Mouse (Mus musculus): Measurements from ENCODE around the gene Nckap1. TPM values are rescaled to one million over a fixed set of nuclear protein-coding genes. Genes with fewer than 3 reads are reported as not detected.
"Not testable (repeated sequence)": the region's sequence is repeated elsewhere in the genome, so short reads cannot be mapped to it uniquely, and the experiment has no call there.

Nckap1 gene
- polyA plus RNA-seq, 1 experiment from 2014 or later, result 49.0 TPM

GRCm38 (mm10) chr2:80502132-80502531, 79.0 kb downstream of the Nckap1 start:
- ATAC-seq, result no peak
- DNase-seq (ENCODE audit: low spot score), result no peak
- no peaks in the 10 kb centered on the region for H3K4me1 ChIP-seq (ENCODE audit: insufficient read depth, low read depth, low read length)
- H3K4me3 ChIP-seq (ENCODE audit: low read depth, low read length), result no peak overlapping the region
- H3K9me3 ChIP-seq (ENCODE audit: low read length), result no peaks in the 10 kb centered on the region
- no peak overlapping the region for H3K27ac ChIP-seq (ENCODE audit: low read length)
- no peaks in the 10 kb centered on the region for H3K27me3 ChIP-seq (replicated peaks; ENCODE audit: insufficient read depth, low read length)
- no peak for TF ChIP-seq CTCF (IDR thresholded peaks at IDR 0.05)
- TF ChIP-seq EP300 (IDR thresholded peaks at IDR 0.05), result no peak
- peaks cover 11% of the 10 kb centered on the region for H3K36me3 ChIP-seq (ENCODE audit: insufficient read depth, low read length)
- no peak overlapping the region for H3K4me2 ChIP-seq (replicated peaks; ENCODE audit: low read depth, low read length)
- no peak overlapping the region for H3K9ac ChIP-seq (replicated peaks; ENCODE audit: low read depth)
- WGBS, result 93% methylated on average over 4 of the region's 4 CpGs

DNA sequence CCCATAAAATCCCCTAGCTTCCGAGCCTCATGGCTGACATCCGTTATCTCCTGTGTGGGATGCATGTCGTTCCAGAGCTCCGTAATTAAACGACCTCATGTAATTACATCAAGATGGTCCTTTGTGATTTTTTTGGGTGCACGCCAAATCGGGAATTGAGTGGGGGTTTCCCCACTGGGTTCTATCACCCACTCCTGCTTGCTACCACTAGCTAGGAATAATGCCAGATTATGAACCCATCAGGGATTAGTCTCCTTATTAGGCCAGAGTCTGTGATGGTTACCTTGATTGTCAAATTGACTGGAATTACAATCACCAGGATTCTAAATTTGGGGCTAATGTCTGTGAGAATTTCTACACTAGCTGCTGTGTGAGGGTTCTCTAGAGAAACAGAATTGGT, 85.9 kb downstream of the Nckap1 start:
- H3K9ac ChIP-seq (replicated peaks; ENCODE audit: low read depth); H3K27me3 ChIP-seq (replicated peaks; ENCODE audit: insufficient read depth, low read length); H3K4me1 ChIP-seq (ENCODE audit: insufficient read depth, low read depth, low read length); H3K36me3 ChIP-seq (ENCODE audit: insufficient read depth, low read length); DNase-seq (ENCODE audit: low spot score); H3K4me3 ChIP-seq (ENCODE audit: low read depth, low read length); ATAC-seq; H3K4me2 ChIP-seq (replicated peaks; ENCODE audit: low read depth, low read length); H3K27ac ChIP-seq (ENCODE audit: low read length); H3K9me3 ChIP-seq (ENCODE audit: low read length): not testable (repeated sequence)
- 62% methylated on average over 7 of the region's 7 CpGs for WGBS

- no peak overlapping the region for H3K4me2 ChIP-seq (replicated peaks; ENCODE audit: low read depth, low read length)
- no peak overlapping the region for H3K27ac ChIP-seq (ENCODE audit: low read length)
Observed at GRCm38 (mm10) chr2:80486851-80487250, 94.3 kb downstream of the Nckap1 start.

GRCm38 (mm10) chr2:80484951-80485350, 96.2 kb downstream of the Nckap1 start:
- Histone ChIP-seq H3K27me3 (replicated peaks; ENCODE audit: insufficient read depth, low read length) (no peaks in the 10 kb centered on the region), H3K9ac (replicated peaks; ENCODE audit: low read depth) (no peak overlapping the region), H3K27ac (ENCODE audit: low read length) (no peak overlapping the region), H3K4me3 (ENCODE audit: low read depth, low read length) (no peak overlapping the region), H3K9me3 (ENCODE audit: low read length) (no peaks in the 10 kb centered on the region), H3K4me2 (replicated peaks; ENCODE audit: low read depth, low read length) (no peak overlapping the region), H3K36me3 (ENCODE audit: insufficient read depth, low read length) (no peaks in the 10 kb centered on the region), H3K4me1 (ENCODE audit: insufficient read depth, low read depth, low read length) (no peaks in the 10 kb centered on the region)
- ATAC-seq, result no peak
- WGBS, result 95% methylated on average over 5 of the region's 5 CpGs
- no peak for DNase-seq (ENCODE audit: low spot score)
- TF ChIP-seq EP300 (IDR thresholded peaks at IDR 0.05) (no peak), CTCF (IDR thresholded peaks at IDR 0.05) (no peak)

More at GRCm38 (mm10) chr2:80486851-80487250, 94.3 kb downstream of the Nckap1 start:
- WGBS, result 58% methylated on average over 5 of the region's 5 CpGs
- no peak for DNase-seq (ENCODE audit: low spot score)
- no peak for ATAC-seq
- Histone ChIP-seq H3K36me3 (ENCODE audit: insufficient read depth, low read length) (no peaks in the 10 kb centered on the region), H3K9me3 (ENCODE audit: low read length) (no peaks in the 10 kb centered on the region), H3K4me3 (ENCODE audit: low read depth, low read length) (no peak overlapping the region), H3K9ac (replicated peaks; ENCODE audit: low read depth) (no peak overlapping the region), H3K4me1 (ENCODE audit: insufficient read depth, low read depth, low read length) (no peaks in the 10 kb centered on the region), H3K27me3 (replicated peaks; ENCODE audit: insufficient read depth, low read length) (no peaks in the 10 kb centered on the region)
- TF ChIP-seq EP300 (IDR thresholded peaks at IDR 0.05) (no peak), CTCF (IDR thresholded peaks at IDR 0.05) (no peak)

GRCm38 (mm10) chr2:80475831-80476230, 105.3 kb downstream of the Nckap1 start:
- TF ChIP-seq CTCF (IDR thresholded peaks at IDR 0.05) (no peak), EP300 (IDR thresholded peaks at IDR 0.05) (no peak)
- H3K4me1 ChIP-seq (ENCODE audit: insufficient read depth, low read depth, low read length), result no peaks in the 10 kb centered on the region
- H3K27ac ChIP-seq (ENCODE audit: low read length), result no peak overlapping the region
- no peak for DNase-seq (ENCODE audit: low spot score)
- H3K4me2 ChIP-seq (replicated peaks; ENCODE audit: low read depth, low read length), result no peak overlapping the region
- H3K4me3 ChIP-seq (ENCODE audit: low read depth, low read length), result no peak overlapping the region
- 69% methylated on average over 1 of the region's 1 CpGs for WGBS
- H3K36me3 ChIP-seq (ENCODE audit: insufficient read depth, low read length), result no peaks in the 10 kb centered on the region
- H3K27me3 ChIP-seq (replicated peaks; ENCODE audit: insufficient read depth, low read length), result no peaks in the 10 kb centered on the region
- no peaks in the 10 kb centered on the region for H3K9me3 ChIP-seq (ENCODE audit: low read length)
- no peak overlapping the region for H3K9ac ChIP-seq (replicated peaks; ENCODE audit: low read depth)
- no peak for ATAC-seq

DNA sequence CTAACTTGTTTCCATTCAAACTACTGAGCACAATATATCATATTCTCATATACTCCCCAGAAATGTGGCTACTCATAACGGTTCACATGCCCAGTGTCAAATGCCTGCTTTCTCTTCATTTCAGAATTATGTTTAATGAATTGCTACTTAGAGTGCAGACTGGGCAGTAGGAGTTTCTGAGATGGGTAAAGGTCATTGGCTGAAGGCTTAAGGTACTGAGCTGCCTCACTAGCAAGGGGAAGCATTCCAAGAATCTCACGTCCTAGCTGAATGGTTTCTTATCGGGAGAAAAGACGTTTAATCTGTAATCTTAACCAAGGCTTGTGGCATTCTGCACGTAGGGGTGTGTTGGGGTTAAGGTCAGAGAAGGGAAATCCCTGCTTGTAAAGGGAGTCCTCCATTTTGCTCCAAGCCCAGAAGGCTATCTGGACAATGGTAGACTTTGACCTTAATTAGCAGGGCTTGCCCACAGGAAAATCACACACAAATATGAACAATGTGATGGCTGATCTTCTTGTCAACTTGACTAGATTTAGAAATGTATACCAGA, 106.9 kb downstream of the Nckap1 start:
- H3K36me3 ChIP-seq (ENCODE audit: insufficient read depth, low read length), result no peaks in the 10 kb centered on the region
- H3K9me3 ChIP-seq (ENCODE audit: low read length), result no peaks in the 10 kb centered on the region
- no peaks in the 10 kb centered on the region for H3K27me3 ChIP-seq (replicated peaks; ENCODE audit: insufficient read depth, low read length)
- H3K4me1 ChIP-seq (ENCODE audit: insufficient read depth, low read depth, low read length), result no peaks in the 10 kb centered on the region
- DNase-seq (ENCODE audit: low spot score) (no peak), ATAC-seq (no peak)
- no peak overlapping the region for H3K4me2 ChIP-seq (replicated peaks; ENCODE audit: low read depth, low read length)
- no peak overlapping the region for H3K9ac ChIP-seq (replicated peaks; ENCODE audit: low read depth)
- H3K27ac ChIP-seq (ENCODE audit: low read length), result no peak overlapping the region
- 52% methylated on average over 5 of the region's 5 CpGs for WGBS
- no peak overlapping the region for H3K4me3 ChIP-seq (ENCODE audit: low read depth, low read length)
- TF ChIP-seq CTCF (IDR thresholded peaks at IDR 0.05) (no peak), EP300 (IDR thresholded peaks at IDR 0.05) (no peak)

Measured in lung, postnatal 0 days (tissue).